Mouse (Mus musculus) adrenal gland, postnatal 36 days (tissue): Measurements from ENCODE around the gene Zfp3. TPM values are rescaled to one million over a fixed set of nuclear protein-coding genes. Genes with fewer than 3 reads are reported as not detected.

Experiments used
- DNase-seq, 2 experiments: peaks; one replicate each; pipeline ENCODE4 v3.0.0; 2021; ENCODE audit warnings: mixed read lengths in 1 of 2
- microRNA-seq: library from miRNA; unstranded; fragments of <30 nt; microRNA quantifications from one replicate; pipeline ENCODE4 v1.2.0, GENCODE M21; 2021
- total RNA-seq, 2 experiments: library from RNA; stranded (reverse); gene quantifications; 2 replicates each; pipeline ENCODE4 v1.2.3; 2021

Zfp3 gene
- total RNA-seq, 2 experiments from 2014 or later = 8.4 to 9.4 TPM

- DNase-seq = no peak
These were observed 42.7 kb downstream of the Zfp3 start for GRCm38 (mm10) chr11:70806697-70807096.

GRCm38 (mm10) chr11:70807630-70808029, 43.6 kb downstream of the Zfp3 start:
- DNase-seq = no peak

- DNase-seq = no peak
These were observed 44.1 kb downstream of the Zfp3 start for GRCm38 (mm10) chr11:70808101-70808500.

- DNase-seq = no peak
These were observed 45.0 kb downstream of the Zfp3 start for GRCm38 (mm10) chr11:70809011-70809410.

- DNase-seq = no peak
These were observed 47.0 kb downstream of the Zfp3 start for GRCm38 (mm10) chr11:70811041-70811440.

GRCm38 (mm10) chr11:70811471-70812240, 47.6 kb downstream of the Zfp3 start:
- DNase-seq = no peak

- DNase-seq = no peak
These were observed 48.4 kb downstream of the Zfp3 start, which contains the start of gene Scimp for GRCm38 (mm10) chr11:70812365-70812764. Scimp (minus strand) TSS chr11:70812586.

GRCm38 (mm10) chr11:70815071-70815470, 51.1 kb downstream of the Zfp3 start:
- DNase-seq = no peak

GRCm38 (mm10) chr11:70815498-70816078, 51.6 kb downstream of the Zfp3 start:
- peak; percentile 28 to 66 for DNase-seq

- DNase-seq = no peak
These were observed 52.8 kb downstream of the Zfp3 start for GRCm38 (mm10) chr11:70816770-70817169.

- DNase-seq = no peak
These were observed 56.1 kb downstream of the Zfp3 start for GRCm38 (mm10) chr11:70820120-70820519.

GRCm38 (mm10) chr11:70821728-70822591, 58.0 kb downstream of the Zfp3 start:
- DNase-seq = peak; percentile 65 to 69

Small RNAs within 50 kb of the gene (microRNA-seq; reads per million reads assigned to microRNA genes)
- not detected for gene Gm22760

Other genes starting within 250 kb of the Zfp3 start
- under 1 TPM in 1 of 2 experiments, not detected in 1; 0.66 TPM for gene Vmo1, start 249.6 kb upstream of the Zfp3 start, total RNA-seq
- gene Gltpd2, start 245.0 kb upstream of the Zfp3 start, total RNA-seq = not detected
- 100 to 1,000 TPM; 282 to 297 TPM for gene Psmb6, start 238.8 kb upstream of the Zfp3 start, total RNA-seq
- not detected for gene Gm40193, start 231.3 kb upstream of the Zfp3 start, total RNA-seq
- 1 to 10 TPM; 8.1 to 8.6 TPM for gene Pld2, start 224.1 kb upstream of the Zfp3 start, total RNA-seq
- 10 to 100 TPM; 39.2 to 42.6 TPM for gene Mink1, start 201.3 kb upstream of the Zfp3 start, total RNA-seq
- not detected for gene 4930544D05Rik, start 148.4 kb upstream of the Zfp3 start, total RNA-seq
- not detected for gene Chrne, start 145.0 kb upstream of the Zfp3 start, total RNA-seq
- under 1 TPM in 1 of 2 experiments, not detected in 1; 0.13 TPM for gene Gp1ba, start 125.1 kb upstream of the Zfp3 start, total RNA-seq
- 10 to 100 TPM; 83.6 to 83.8 TPM for gene Rnf167, start 117.0 kb upstream of the Zfp3 start, total RNA-seq
- 100 to 1,000 TPM; 127 to 165 TPM for gene Slc25a11, start 116.7 kb upstream of the Zfp3 start, total RNA-seq
- gene Pfn1, start 109.6 kb upstream of the Zfp3 start, total RNA-seq = 100 to 1,000 TPM; 853 to 925 TPM
- gene Eno3, start 107.0 kb upstream of the Zfp3 start, total RNA-seq = 10 to 100 TPM; 21.2 to 35.5 TPM
- 10 to 100 TPM; 87.1 to 88.1 TPM for gene Spag7, start 94.8 kb upstream of the Zfp3 start, total RNA-seq
- 10 to 100 TPM; 36.5 to 45.7 TPM for gene Camta2, start 76.1 kb upstream of the Zfp3 start, total RNA-seq
- 10 to 100 TPM in 1 of 2 experiments, 1 to 10 TPM in 1; 9.5 to 12.2 TPM for gene Inca1, start 64.1 kb upstream of the Zfp3 start, total RNA-seq
- gene Kif1c, start 63.7 kb upstream of the Zfp3 start, total RNA-seq = 100 to 1,000 TPM; 178 to 195 TPM
- 1 to 10 TPM; 1.2 to 1.3 TPM for gene Scimp, start 48.4 kb downstream of the Zfp3 start, total RNA-seq
- 100 to 1,000 TPM; 144 to 170 TPM for gene Rabep1, start 80.6 kb downstream of the Zfp3 start, total RNA-seq
- gene Nup88, start 205.8 kb downstream of the Zfp3 start, total RNA-seq = 10 to 100 TPM; 56.0 to 60.3 TPM
- 10 to 100 TPM; 23.8 to 26.0 TPM for gene Rpain, start 206.0 kb downstream of the Zfp3 start, total RNA-seq
- 100 to 1,000 TPM; 231 to 240 TPM for gene C1qbp, start 218.8 kb downstream of the Zfp3 start, total RNA-seq
- gene Dhx33, start 240.2 kb downstream of the Zfp3 start, total RNA-seq = 10 to 100 TPM; 28.4 to 31.4 TPM